Mouse (Mus musculus): ENCODE data around the gene Ube2ql1. TPM values are rescaled to one million over a fixed set of nuclear protein-coding genes. Genes with fewer than 3 reads are reported as not detected.

Ube2ql1 gene
- polyA plus RNA-seq, 1 experiment from 2014 or later, result 0.02 TPM

- 35% methylated on average over 13 of the region's 13 CpGs for WGBS (ENCODE audit: insufficient replicate concordance)
- no peaks in the 10 kb centered on the region for H3K4me1 ChIP-seq (ENCODE audit: control insufficient read depth, low read depth, low read length)
- H3K4me2 ChIP-seq (ENCODE audit: low read depth, low read length), result no peak overlapping the region
- H3K27me3 ChIP-seq (ENCODE audit: control insufficient read depth, insufficient read depth, low read depth, low read length), result no peaks in the 10 kb centered on the region
- no peak overlapping the region for H3K9ac ChIP-seq (ENCODE audit: low read depth, low read length)
- ATAC-seq (ENCODE audit: low read depth), result no peak
- H3K27ac ChIP-seq (ENCODE audit: low read length), result no peak overlapping the region
- H3K4me3 ChIP-seq (ENCODE audit: low read depth, low read length), result no peak overlapping the region
- no peaks in the 10 kb centered on the region for H3K36me3 ChIP-seq (ENCODE audit: control insufficient read depth, insufficient read depth)
- no peaks in the 10 kb centered on the region for H3K9me3 ChIP-seq (replicated peaks; ENCODE audit: control insufficient read depth, low read length)
Measured at GRCm38 (mm10) chr13:69696333-69696991, 43.2 kb downstream of the Ube2ql1 start.

GRCm38 (mm10) chr13:69691074-69691473 lies 48.6 kb downstream of the Ube2ql1 start:
- no peaks in the 10 kb centered on the region for H3K36me3 ChIP-seq (ENCODE audit: control insufficient read depth, insufficient read depth)
- H3K27me3 ChIP-seq (ENCODE audit: control insufficient read depth, insufficient read depth, low read depth, low read length), result no peaks in the 10 kb centered on the region
- no peak overlapping the region for H3K27ac ChIP-seq (ENCODE audit: low read length)
- no peak overlapping the region for H3K4me2 ChIP-seq (ENCODE audit: low read depth, low read length)
- H3K9me3 ChIP-seq (replicated peaks; ENCODE audit: control insufficient read depth, low read length), result no peaks in the 10 kb centered on the region
- no peak for ATAC-seq (ENCODE audit: low read depth)
- H3K4me3 ChIP-seq (ENCODE audit: low read depth, low read length), result no peak overlapping the region
- H3K4me1 ChIP-seq (ENCODE audit: control insufficient read depth, low read depth, low read length), result no peaks in the 10 kb centered on the region
- WGBS (ENCODE audit: insufficient replicate concordance), result 27% methylated on average over 7 of the region's 7 CpGs
- H3K9ac ChIP-seq (ENCODE audit: low read depth, low read length), result no peak overlapping the region

- no peak overlapping the region for H3K4me2 ChIP-seq (ENCODE audit: low read depth, low read length)
Measured at GRCm38 (mm10) chr13:69687023-69687422, 52.7 kb downstream of the Ube2ql1 start.

GRCm38 (mm10) chr13:69685406-69685818 lies 54.3 kb downstream of the Ube2ql1 start:
- Histone ChIP-seq H3K27ac (ENCODE audit: low read length) (no peak overlapping the region), H3K27me3 (ENCODE audit: control insufficient read depth, insufficient read depth, low read depth, low read length) (no peaks in the 10 kb centered on the region), H3K9ac (ENCODE audit: low read depth, low read length) (no peak overlapping the region), H3K4me2 (ENCODE audit: low read depth, low read length) (no peak overlapping the region), H3K4me3 (ENCODE audit: low read depth, low read length) (no peak overlapping the region), H3K9me3 (replicated peaks; ENCODE audit: control insufficient read depth, low read length) (no peaks in the 10 kb centered on the region), H3K4me1 (ENCODE audit: control insufficient read depth, low read depth, low read length) (no peaks in the 10 kb centered on the region), H3K36me3 (ENCODE audit: control insufficient read depth, insufficient read depth) (no peaks in the 10 kb centered on the region)
- WGBS (ENCODE audit: insufficient replicate concordance), result 49% methylated on average over 5 of the region's 5 CpGs
- ATAC-seq (ENCODE audit: low read depth), result no peak

More at GRCm38 (mm10) chr13:69687023-69687422, 52.7 kb downstream of the Ube2ql1 start:
- Histone ChIP-seq H3K27me3 (ENCODE audit: control insufficient read depth, insufficient read depth, low read depth, low read length) (no peaks in the 10 kb centered on the region), H3K27ac (ENCODE audit: low read length) (no peak overlapping the region), H3K4me3 (ENCODE audit: low read depth, low read length) (no peak overlapping the region), H3K4me1 (ENCODE audit: control insufficient read depth, low read depth, low read length) (no peaks in the 10 kb centered on the region), H3K9ac (ENCODE audit: low read depth, low read length) (no peak overlapping the region), H3K9me3 (replicated peaks; ENCODE audit: control insufficient read depth, low read length) (no peaks in the 10 kb centered on the region), H3K36me3 (ENCODE audit: control insufficient read depth, insufficient read depth) (no peaks in the 10 kb centered on the region)
- ATAC-seq (ENCODE audit: low read depth), result no peak
- 50% methylated on average over 1 of the region's 1 CpGs for WGBS (ENCODE audit: insufficient replicate concordance)

- ATAC-seq (ENCODE audit: low read depth), result no peak
- H3K9me3 ChIP-seq (replicated peaks; ENCODE audit: control insufficient read depth, low read length), result no peaks in the 10 kb centered on the region
- H3K27ac ChIP-seq (ENCODE audit: low read length), result no peak overlapping the region
- no peak overlapping the region for H3K4me3 ChIP-seq (ENCODE audit: low read depth, low read length)
- no peaks in the 10 kb centered on the region for H3K36me3 ChIP-seq (ENCODE audit: control insufficient read depth, insufficient read depth)
- WGBS (ENCODE audit: insufficient replicate concordance), result 45% methylated on average over 10 of the region's 10 CpGs
- no peak overlapping the region for H3K9ac ChIP-seq (ENCODE audit: low read depth, low read length)
- no peaks in the 10 kb centered on the region for H3K4me1 ChIP-seq (ENCODE audit: control insufficient read depth, low read depth, low read length)
- H3K4me2 ChIP-seq (ENCODE audit: low read depth, low read length), result no peak overlapping the region
- no peaks in the 10 kb centered on the region for H3K27me3 ChIP-seq (ENCODE audit: control insufficient read depth, insufficient read depth, low read depth, low read length)
Measured at GRCm38 (mm10) chr13:69673921-69674618, 65.6 kb downstream of the Ube2ql1 start.

GRCm38 (mm10) chr13:69673197-69673920 lies 66.3 kb downstream of the Ube2ql1 start:
- Histone ChIP-seq H3K9ac (ENCODE audit: low read depth, low read length) (no peak overlapping the region), H3K4me3 (ENCODE audit: low read depth, low read length) (no peak overlapping the region), H3K36me3 (ENCODE audit: control insufficient read depth, insufficient read depth) (no peaks in the 10 kb centered on the region), H3K4me1 (ENCODE audit: control insufficient read depth, low read depth, low read length) (no peaks in the 10 kb centered on the region), H3K27ac (ENCODE audit: low read length) (no peak overlapping the region), H3K9me3 (replicated peaks; ENCODE audit: control insufficient read depth, low read length) (no peaks in the 10 kb centered on the region), H3K27me3 (ENCODE audit: control insufficient read depth, insufficient read depth, low read depth, low read length) (no peaks in the 10 kb centered on the region), H3K4me2 (ENCODE audit: low read depth, low read length) (no peak overlapping the region)
- no peak for ATAC-seq (ENCODE audit: low read depth)
- WGBS (ENCODE audit: insufficient replicate concordance), result 52% methylated on average over 5 of the region's 5 CpGs

- H3K4me1 ChIP-seq (ENCODE audit: control insufficient read depth, low read depth, low read length), result no peaks in the 10 kb centered on the region
- H3K9ac ChIP-seq (ENCODE audit: low read depth, low read length), result no peak overlapping the region
- no peak overlapping the region for H3K4me2 ChIP-seq (ENCODE audit: low read depth, low read length)
- H3K27me3 ChIP-seq (ENCODE audit: control insufficient read depth, insufficient read depth, low read depth, low read length), result no peaks in the 10 kb centered on the region
- no peak overlapping the region for H3K4me3 ChIP-seq (ENCODE audit: low read depth, low read length)
- no peak overlapping the region for H3K27ac ChIP-seq (ENCODE audit: low read length)
- no peaks in the 10 kb centered on the region for H3K36me3 ChIP-seq (ENCODE audit: control insufficient read depth, insufficient read depth)
- whole genome bisulfite sequencing (ENCODE audit: insufficient replicate concordance), result 57% methylated on average over 10 of the region's 10 CpGs
- no peaks in the 10 kb centered on the region for H3K9me3 ChIP-seq (replicated peaks; ENCODE audit: control insufficient read depth, low read length)
- ATAC-seq (ENCODE audit: low read depth), result no peak
Measured at GRCm38 (mm10) chr13:69672565-69672964, 67.1 kb downstream of the Ube2ql1 start.

- no peak for ATAC-seq (ENCODE audit: low read depth)
- 65% methylated on average over 5 of the region's 5 CpGs for WGBS (ENCODE audit: insufficient replicate concordance)
- Histone ChIP-seq H3K4me3 (ENCODE audit: low read depth, low read length) (no peak overlapping the region), H3K4me1 (ENCODE audit: control insufficient read depth, low read depth, low read length) (no peaks in the 10 kb centered on the region), H3K4me2 (ENCODE audit: low read depth, low read length) (no peak overlapping the region), H3K9me3 (replicated peaks; ENCODE audit: control insufficient read depth, low read length) (no peaks in the 10 kb centered on the region), H3K36me3 (ENCODE audit: control insufficient read depth, insufficient read depth) (no peaks in the 10 kb centered on the region), H3K27ac (ENCODE audit: low read length) (no peak overlapping the region), H3K9ac (ENCODE audit: low read depth, low read length) (no peak overlapping the region), H3K27me3 (ENCODE audit: control insufficient read depth, insufficient read depth, low read depth, low read length) (no peaks in the 10 kb centered on the region)
Measured at GRCm38 (mm10) chr13:69672121-69672520, 67.6 kb downstream of the Ube2ql1 start.

GRCm38 (mm10) chr13:69654508-69654907 lies 85.2 kb downstream of the Ube2ql1 start:
- Histone ChIP-seq H3K27ac (ENCODE audit: low read length) (no peak overlapping the region), H3K4me1 (ENCODE audit: control insufficient read depth, low read depth, low read length) (no peaks in the 10 kb centered on the region), H3K27me3 (ENCODE audit: control insufficient read depth, insufficient read depth, low read depth, low read length) (no peaks in the 10 kb centered on the region), H3K4me3 (ENCODE audit: low read depth, low read length) (no peak overlapping the region), H3K9me3 (replicated peaks; ENCODE audit: control insufficient read depth, low read length) (no peaks in the 10 kb centered on the region), H3K36me3 (ENCODE audit: control insufficient read depth, insufficient read depth) (no peaks in the 10 kb centered on the region), H3K9ac (ENCODE audit: low read depth, low read length) (no peak overlapping the region), H3K4me2 (ENCODE audit: low read depth, low read length) (no peak overlapping the region)
- 51% methylated on average over 3 of the region's 3 CpGs for WGBS (ENCODE audit: insufficient replicate concordance)
- ATAC-seq (ENCODE audit: low read depth), result no peak

Measured in liver, embryonic 16.5 days (tissue).